Mouse (Mus musculus): ENCODE data around the gene Zzz3. TPM values are rescaled to one million over a fixed set of nuclear protein-coding genes. Genes with fewer than 3 reads are reported as not detected.
A peak's percentile ranks its signal among the peaks of the same experiment; 100 is the strongest.

The Zzz3 gene
- polyA plus RNA-seq, 1 experiment from 2014 or later: 68.6 TPM

- TF ChIP-seq CTCF (IDR thresholded peaks at IDR 0.05; ENCODE audit: low read depth): peak; percentile 83
- H3K4me1 ChIP-seq (ENCODE audit: insufficient read depth): 0 out of 2 replicates have a peak, but pooled peaks cover 3% of the 10 kb centered on the region
- ATAC-seq (ENCODE audit: insufficient read depth): no peak
Measured at GRCm38 (mm10) chr3:152474582-152475277, 79.5 kb downstream of the Zzz3 start.

GRCm38 (mm10) chr3:152475278-152475669 lies 80.0 kb downstream of the Zzz3 start:
- DNase-seq (no peak), ATAC-seq (ENCODE audit: insufficient read depth) (no peak)
- H3K4me1 ChIP-seq (ENCODE audit: insufficient read depth): 0 out of 2 replicates have a peak, but pooled peaks cover 3% of the 10 kb centered on the region
- no peak for TF ChIP-seq CTCF (IDR thresholded peaks at IDR 0.05; ENCODE audit: low read depth)
- H3K9ac ChIP-seq: no peak overlapping the region
- no peak overlapping the region for H3K27ac ChIP-seq (ENCODE audit: low read depth)
- no peaks in the 10 kb centered on the region for H3K36me3 ChIP-seq (ENCODE audit: insufficient read depth)
- no peak overlapping the region for H3K4me2 ChIP-seq
- H3K9me3 ChIP-seq (ENCODE audit: low read depth, low read length): no peaks in the 10 kb centered on the region
- no peak overlapping the region for H3K4me3 ChIP-seq (ENCODE audit: low read depth, low read length)
- no peaks in the 10 kb centered on the region for H3K27me3 ChIP-seq (ENCODE audit: insufficient read depth, low read length)
- 65% methylated on average over 1 of the region's 1 CpGs for WGBS

More at GRCm38 (mm10) chr3:152474582-152475277, 79.5 kb downstream of the Zzz3 start:
- H3K4me2 ChIP-seq: no peak overlapping the region
- H3K9me3 ChIP-seq (ENCODE audit: low read depth, low read length): no peaks in the 10 kb centered on the region
- no peaks in the 10 kb centered on the region for H3K27me3 ChIP-seq (ENCODE audit: insufficient read depth, low read length)
- no peak overlapping the region for H3K27ac ChIP-seq (ENCODE audit: low read depth)
- peak; percentile 90 for DNase-seq
- H3K36me3 ChIP-seq (ENCODE audit: insufficient read depth): no peaks in the 10 kb centered on the region
- WGBS: 43% methylated on average over 15 of the region's 15 CpGs
- H3K9ac ChIP-seq: no peak overlapping the region
- no peak overlapping the region for H3K4me3 ChIP-seq (ENCODE audit: low read depth, low read length)

- H3K27ac ChIP-seq (ENCODE audit: low read depth): no peak overlapping the region
- no peak overlapping the region for H3K9ac ChIP-seq
- H3K9me3 ChIP-seq (ENCODE audit: low read depth, low read length): no peaks in the 10 kb centered on the region
- no peak for TF ChIP-seq CTCF (IDR thresholded peaks at IDR 0.05; ENCODE audit: low read depth)
- no peak for ATAC-seq (ENCODE audit: insufficient read depth)
- H3K36me3 ChIP-seq (ENCODE audit: insufficient read depth): no peaks in the 10 kb centered on the region
- DNase-seq: peak; percentile 40
- no peak overlapping the region for H3K4me3 ChIP-seq (ENCODE audit: low read depth, low read length)
- 0 out of 2 replicates have a peak, but pooled peaks cover 3% of the 10 kb centered on the region for H3K4me1 ChIP-seq (ENCODE audit: insufficient read depth)
- no peak overlapping the region for H3K4me2 ChIP-seq
- 81% methylated on average over 3 of the region's 3 CpGs for WGBS
- no peaks in the 10 kb centered on the region for H3K27me3 ChIP-seq (ENCODE audit: insufficient read depth, low read length)
Measured at GRCm38 (mm10) chr3:152475894-152476293, 80.6 kb downstream of the Zzz3 start.

- DNase-seq (peak; percentile 79), ATAC-seq (ENCODE audit: insufficient read depth) (peak; percentile 69)
- peak; percentile 82 for TF ChIP-seq CTCF (IDR thresholded peaks at IDR 0.05; ENCODE audit: low read depth)
- Histone ChIP-seq H3K27me3 (ENCODE audit: insufficient read depth, low read length) (no peaks in the 10 kb centered on the region), H3K36me3 (ENCODE audit: insufficient read depth) (no peaks in the 10 kb centered on the region), H3K9ac (peak overlapping the region; percentile 50), H3K4me1 (ENCODE audit: insufficient read depth) (0 out of 2 replicates have a peak, but pooled peaks cover 3% of the 10 kb centered on the region), H3K27ac (ENCODE audit: low read depth) (peak overlapping the region; percentile 70), H3K4me2 (peak overlapping the region; percentile 70), H3K9me3 (ENCODE audit: low read depth, low read length) (no peaks in the 10 kb centered on the region), H3K4me3 (ENCODE audit: low read depth, low read length) (peak overlapping the region; percentile 40)
- WGBS: 5% methylated on average over 23 of the region's 23 CpGs
Measured at GRCm38 (mm10) chr3:152477796-152478527, 82.7 kb downstream of the Zzz3 start.

- peaks cover 6% of the 10 kb centered on the region; the same call in 1 of the 2 replicates for H3K4me1 ChIP-seq (ENCODE audit: insufficient read depth)
- no peak for TF ChIP-seq CTCF (IDR thresholded peaks at IDR 0.05; ENCODE audit: low read depth)
- no peaks in the 10 kb centered on the region for H3K9me3 ChIP-seq (ENCODE audit: low read depth, low read length)
- H3K27ac ChIP-seq (ENCODE audit: low read depth): peak overlapping the region; percentile 70; the same call in 1 of the 2 replicates
- H3K36me3 ChIP-seq (ENCODE audit: insufficient read depth): no peaks in the 10 kb centered on the region
- ATAC-seq (ENCODE audit: insufficient read depth) (peak; percentile 76), DNase-seq (peak; percentile 80)
- H3K4me2 ChIP-seq: peak overlapping the region; percentile 70
- peak overlapping the region; percentile 50 for H3K9ac ChIP-seq
- 4% methylated on average over 14 of the region's 16 CpGs for WGBS
- peak overlapping the region; percentile 40 for H3K4me3 ChIP-seq (ENCODE audit: low read depth, low read length)
- no peaks in the 10 kb centered on the region for H3K27me3 ChIP-seq (ENCODE audit: insufficient read depth, low read length)
Measured at GRCm38 (mm10) chr3:152478599-152479435, 83.5 kb downstream of the Zzz3 start.

GRCm38 (mm10) chr3:152480336-152480735 lies 85.1 kb downstream of the Zzz3 start:
- no peak overlapping the region for H3K9ac ChIP-seq
- no peak overlapping the region for H3K4me2 ChIP-seq
- H3K9me3 ChIP-seq (ENCODE audit: low read depth, low read length): no peaks in the 10 kb centered on the region
- H3K4me1 ChIP-seq (ENCODE audit: insufficient read depth): peaks cover 11% of the 10 kb centered on the region; the same call in 1 of the 2 replicates
- ATAC-seq (ENCODE audit: insufficient read depth): no peak
- no peak for DNase-seq
- WGBS: 92% methylated on average over 6 of the region's 6 CpGs
- TF ChIP-seq CTCF (IDR thresholded peaks at IDR 0.05; ENCODE audit: low read depth): no peak
- H3K4me3 ChIP-seq (ENCODE audit: low read depth, low read length): no peak overlapping the region
- H3K27ac ChIP-seq (ENCODE audit: low read depth): no peak overlapping the region
- H3K27me3 ChIP-seq (ENCODE audit: insufficient read depth, low read length): no peaks in the 10 kb centered on the region
- H3K36me3 ChIP-seq (ENCODE audit: insufficient read depth): no peaks in the 10 kb centered on the region
